Mouse (Mus musculus): ENCODE measurements at regions not wholly inside any gene's neighbourhood (a gene's known extent, or its start where the extent isn't known, plus 50 kb on each side); places are given as distances from the start of the nearest gene placed in this dataset.

DNA sequence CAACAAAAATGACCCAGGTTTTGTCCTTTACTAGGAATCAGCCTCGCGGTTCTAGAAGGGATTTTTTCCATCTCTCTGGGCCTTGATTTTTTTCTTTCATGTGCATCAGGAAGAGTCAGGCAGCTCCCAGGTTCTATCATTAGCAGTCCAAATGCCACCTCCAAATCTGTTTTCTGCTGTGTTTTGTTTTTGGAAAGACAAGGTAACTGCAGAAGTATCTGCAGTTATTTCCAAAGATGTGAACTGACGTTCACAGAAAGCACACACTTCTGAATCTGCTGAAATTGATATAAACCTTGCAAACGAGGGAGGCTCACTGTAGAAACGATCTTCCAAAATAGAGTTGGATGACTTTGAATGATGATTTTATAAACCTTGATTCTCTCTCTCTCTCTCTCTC is 480.1 kb downstream of the Prss52 start:
- TF ChIP-seq CTCF (IDR thresholded peaks at IDR 0.05; ENCODE audit: low read depth): no peak
- H3K27ac ChIP-seq: peak overlapping the region; percentile 97; the same call in 1 of the 2 replicates
- no peaks in the 10 kb centered on the region for H3K9me3 ChIP-seq (ENCODE audit: low read length)
- no peak overlapping the region for H3K4me2 ChIP-seq (ENCODE audit: low read depth, low read length)
- ATAC-seq (no peak), DNase-seq (ENCODE audit: low spot score) (no peak)
- H3K4me3 ChIP-seq (ENCODE audit: low read length): no peak overlapping the region
- WGBS: 47% methylated on average over 5 of the region's 5 CpGs
- no peaks in the 10 kb centered on the region for H3K27me3 ChIP-seq (ENCODE audit: insufficient read depth, low read length)
- 0 out of 2 replicates have a peak, but pooled peaks cover 5% of the 10 kb centered on the region for H3K4me1 ChIP-seq (ENCODE audit: insufficient read depth, low read length)
- H3K9ac ChIP-seq (replicated peaks; ENCODE audit: low read length): no peak overlapping the region
- H3K36me3 ChIP-seq (ENCODE audit: insufficient read depth, low read length): no peaks in the 10 kb centered on the region

DNA sequence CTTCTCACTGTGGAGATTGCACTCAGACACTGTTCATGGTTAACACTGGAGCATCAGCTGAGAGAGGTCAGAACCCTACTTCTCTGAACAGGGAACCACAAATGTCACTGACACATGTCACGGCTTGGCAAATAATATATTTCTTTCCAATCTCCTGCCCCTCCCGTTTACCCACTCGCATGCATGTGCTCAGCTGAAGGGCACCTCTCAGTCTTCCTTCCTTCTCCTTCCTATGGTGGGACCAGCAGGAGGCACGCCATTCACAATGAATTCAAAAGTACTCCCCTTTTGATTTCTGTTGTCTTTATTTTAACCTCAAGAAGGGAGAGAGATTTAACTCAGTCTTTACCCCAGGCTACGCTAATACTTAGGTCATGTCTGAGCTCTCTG is 481.0 kb downstream of the Prss52 start:
- H3K9ac ChIP-seq (replicated peaks; ENCODE audit: low read length): peak overlapping the region; percentile 96; the same call in 1 of the 2 replicates
- H3K9me3 ChIP-seq (ENCODE audit: low read length): no peaks in the 10 kb centered on the region
- no peak for TF ChIP-seq CTCF (IDR thresholded peaks at IDR 0.05; ENCODE audit: low read depth)
- no peaks in the 10 kb centered on the region for H3K27me3 ChIP-seq (ENCODE audit: insufficient read depth, low read length)
- no peak for ATAC-seq
- WGBS: 9% methylated on average over 5 of the region's 5 CpGs
- H3K4me3 ChIP-seq (ENCODE audit: low read length): no peak overlapping the region
- H3K27ac ChIP-seq: peak overlapping the region; percentile 97
- H3K4me2 ChIP-seq (ENCODE audit: low read depth, low read length): peak overlapping the region; percentile 77
- DNase-seq (ENCODE audit: low spot score): peak; percentile 47
- H3K4me1 ChIP-seq (ENCODE audit: insufficient read depth, low read length): 0 out of 2 replicates have a peak, but pooled peaks cover 5% of the 10 kb centered on the region
- H3K36me3 ChIP-seq (ENCODE audit: insufficient read depth, low read length): no peaks in the 10 kb centered on the region

DNA sequence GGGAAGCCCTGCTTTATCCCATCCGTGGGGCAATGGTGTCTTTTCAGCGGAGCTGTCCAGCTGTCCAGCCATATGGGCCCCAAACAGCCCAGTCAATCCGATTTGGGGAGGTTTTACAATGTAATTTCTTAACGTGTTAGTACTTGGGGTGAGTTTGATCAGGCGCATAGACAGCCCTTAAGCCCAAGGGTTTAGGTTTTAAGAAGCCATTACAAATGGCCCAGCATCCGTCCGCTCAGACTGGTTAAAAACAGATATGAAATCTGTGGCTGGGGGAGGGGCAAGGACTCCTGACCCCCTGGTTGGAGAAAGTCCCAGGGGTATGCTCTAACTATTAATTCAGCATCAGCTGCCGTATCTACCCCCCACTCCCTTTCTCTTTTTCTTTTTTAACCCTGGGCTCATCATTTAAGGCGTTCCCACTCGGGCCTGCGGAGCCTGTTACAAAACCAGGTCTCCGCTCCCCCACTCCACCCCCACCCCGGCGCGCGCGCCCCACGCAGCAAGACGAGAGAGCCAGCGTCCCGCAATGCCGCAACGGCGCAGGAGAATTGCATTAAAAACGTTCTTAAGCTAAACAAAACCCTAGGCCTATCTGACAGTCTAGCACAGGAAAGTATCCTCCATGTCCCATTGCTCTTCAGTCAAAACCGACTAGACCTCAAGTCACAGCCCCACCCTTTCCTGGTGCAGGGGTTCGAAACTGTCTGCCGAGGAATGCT is 481.5 kb downstream of the Prss52 start:
- H3K4me3 ChIP-seq (ENCODE audit: low read length): no peak overlapping the region
- H3K4me2 ChIP-seq (ENCODE audit: low read depth, low read length): peak overlapping the region; percentile 77
- DNase-seq (ENCODE audit: low spot score) (peak; percentile 65), ATAC-seq (no peak)
- H3K4me1 ChIP-seq (ENCODE audit: insufficient read depth, low read length): 0 out of 2 replicates have a peak, but pooled peaks cover 5% of the 10 kb centered on the region
- H3K9me3 ChIP-seq (ENCODE audit: low read length): no peaks in the 10 kb centered on the region
- WGBS: 5% methylated on average over 28 of the region's 28 CpGs
- no peaks in the 10 kb centered on the region for H3K36me3 ChIP-seq (ENCODE audit: insufficient read depth, low read length)
- no peak for TF ChIP-seq CTCF (IDR thresholded peaks at IDR 0.05; ENCODE audit: low read depth)
- H3K9ac ChIP-seq (replicated peaks; ENCODE audit: low read length): peak overlapping the region; percentile 96
- H3K27me3 ChIP-seq (ENCODE audit: insufficient read depth, low read length): no peaks in the 10 kb centered on the region
- H3K27ac ChIP-seq: peak overlapping the region; percentile 97

DNA sequence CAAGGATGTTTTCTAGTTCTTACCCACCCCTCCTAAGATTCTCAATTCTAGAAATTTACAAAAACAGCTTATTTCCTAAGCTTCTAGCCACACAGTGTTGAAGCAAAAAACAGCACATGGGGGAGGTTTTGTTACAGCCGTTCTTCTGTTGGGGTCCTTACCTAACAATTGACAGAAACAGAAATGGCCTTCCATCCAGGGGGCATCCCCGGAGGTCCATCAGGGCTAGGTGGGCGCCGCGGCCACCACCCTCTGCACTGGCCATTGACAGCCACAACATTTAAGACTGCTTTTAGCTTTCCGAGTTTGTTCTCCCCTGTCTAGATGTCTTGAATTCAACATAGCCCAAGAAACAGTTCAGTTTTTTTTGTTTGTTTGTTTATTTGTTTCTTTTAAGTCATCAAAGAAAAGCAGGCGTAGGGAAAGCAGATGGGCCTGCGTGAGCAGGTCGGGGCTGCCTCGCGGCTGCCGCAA is 482.3 kb downstream of the Prss52 start:
- Histone ChIP-seq H3K27me3 (ENCODE audit: insufficient read depth, low read length) (no peaks in the 10 kb centered on the region), H3K36me3 (ENCODE audit: insufficient read depth, low read length) (no peaks in the 10 kb centered on the region; the same call in 1 of the 2 replicates), H3K4me1 (ENCODE audit: insufficient read depth, low read length) (0 out of 2 replicates have a peak, but pooled peaks cover 5% of the 10 kb centered on the region), H3K4me2 (ENCODE audit: low read depth, low read length) (peak overlapping the region; percentile 77), H3K9ac (replicated peaks; ENCODE audit: low read length) (peak overlapping the region; percentile 96), H3K9me3 (ENCODE audit: low read length) (no peaks in the 10 kb centered on the region), H3K27ac (peak overlapping the region; percentile 97), H3K4me3 (ENCODE audit: low read length) (peak overlapping the region; percentile 71)
- 7% methylated on average over 12 of the region's 12 CpGs for WGBS
- no peak for DNase-seq (ENCODE audit: low spot score)
- no peak for TF ChIP-seq CTCF (IDR thresholded peaks at IDR 0.05; ENCODE audit: low read depth)
- ATAC-seq: no peak

DNA sequence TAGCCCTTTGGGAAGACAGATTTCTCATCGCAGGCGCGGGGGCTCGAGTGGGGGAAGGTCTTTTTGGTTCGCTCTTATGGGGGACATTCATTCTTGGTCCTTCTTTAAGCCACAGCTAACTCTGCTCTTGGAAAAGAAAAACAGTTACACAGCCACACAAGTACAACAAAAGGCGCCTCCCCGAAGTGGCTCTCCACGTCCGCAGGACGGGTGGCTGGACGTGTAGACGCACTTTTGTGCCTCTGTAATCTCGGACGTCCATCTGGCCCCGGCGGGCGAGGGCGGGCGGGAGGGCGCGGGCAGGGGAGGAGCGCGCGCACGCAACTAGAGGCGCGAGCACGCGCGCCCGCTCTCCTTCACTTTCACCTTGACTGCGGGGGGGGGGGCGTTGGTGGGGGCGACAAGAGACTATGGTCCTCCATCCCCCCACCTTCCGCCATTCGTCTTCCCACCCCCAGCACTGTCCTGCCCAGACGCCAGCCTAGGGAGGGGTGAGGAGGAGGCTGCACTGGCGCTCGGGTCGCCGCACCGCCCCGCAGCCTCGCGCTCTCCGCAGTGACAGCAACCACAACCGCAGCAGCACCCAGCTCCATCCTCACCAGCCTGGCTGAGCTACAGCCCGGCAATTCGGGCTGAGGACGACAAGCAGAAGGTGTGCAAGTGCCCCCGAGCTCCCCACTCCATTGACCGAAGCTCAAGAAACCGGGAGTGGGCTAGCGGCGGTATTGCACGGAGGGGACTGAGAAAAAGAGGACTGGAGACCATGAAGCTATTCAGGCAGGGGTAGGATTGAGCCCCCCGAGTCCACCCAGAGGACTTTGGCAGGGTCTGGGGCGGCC is 483.0 kb downstream of the Prss52 start:
- H3K27ac ChIP-seq: peak overlapping the region; percentile 97
- peaks cover 5% of the 10 kb centered on the region; the same call in 1 of the 2 replicates for H3K4me1 ChIP-seq (ENCODE audit: insufficient read depth, low read length)
- peak; percentile 72 for ATAC-seq
- no peaks in the 10 kb centered on the region; the same call in 1 of the 2 replicates for H3K36me3 ChIP-seq (ENCODE audit: insufficient read depth, low read length)
- peak overlapping the region; percentile 77 for H3K4me2 ChIP-seq (ENCODE audit: low read depth, low read length)
- peak overlapping the region; percentile 71 for H3K4me3 ChIP-seq (ENCODE audit: low read length)
- H3K9me3 ChIP-seq (ENCODE audit: low read length): no peaks in the 10 kb centered on the region
- H3K9ac ChIP-seq (replicated peaks; ENCODE audit: low read length): peak overlapping the region; percentile 96
- no peak for TF ChIP-seq CTCF (IDR thresholded peaks at IDR 0.05; ENCODE audit: low read depth)
- H3K27me3 ChIP-seq (ENCODE audit: insufficient read depth, low read length): no peaks in the 10 kb centered on the region
- under 1% methylated on average over 57 of the region's 58 CpGs for WGBS
- DNase-seq (ENCODE audit: low spot score): peak; percentile 86

DNA sequence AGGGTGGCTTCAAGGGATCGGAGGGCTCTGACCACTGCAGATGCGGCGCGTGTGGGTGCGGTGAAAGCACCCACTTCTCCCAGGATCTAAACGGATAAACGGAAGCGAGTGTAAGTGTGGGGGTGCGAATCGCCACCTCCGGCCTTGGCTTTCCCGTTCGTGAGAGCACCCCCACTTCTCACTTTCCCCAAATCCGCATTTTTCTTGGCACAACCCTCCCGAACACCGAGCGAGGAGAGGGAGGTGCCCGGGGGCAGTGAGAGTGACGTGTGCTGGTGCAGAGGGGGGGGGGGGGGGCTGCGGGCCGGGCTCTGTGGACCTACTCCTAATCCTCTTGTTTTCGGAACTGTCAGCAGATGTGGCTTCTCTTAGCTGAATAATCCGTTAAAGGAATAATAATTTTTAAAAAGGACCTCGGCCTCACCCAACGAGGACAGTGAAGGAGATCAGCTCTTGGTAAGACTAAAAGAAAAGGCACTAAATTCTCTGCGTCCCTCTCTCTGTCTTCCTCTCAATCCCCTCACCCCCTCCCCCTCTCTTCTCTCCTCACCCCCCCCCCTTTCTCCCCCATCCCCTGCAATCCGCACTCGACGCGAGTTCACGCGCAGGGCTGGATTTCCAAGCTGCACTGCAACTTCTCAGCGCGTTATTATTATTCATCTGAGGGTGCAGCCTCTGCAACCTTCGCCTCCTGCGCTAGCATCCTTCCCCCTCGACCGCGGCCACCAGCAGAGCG is 483.8 kb downstream of the Prss52 start:
- Histone ChIP-seq H3K4me1 (ENCODE audit: insufficient read depth, low read length) (peaks cover 9% of the 10 kb centered on the region; the same call in 1 of the 2 replicates), H3K36me3 (ENCODE audit: insufficient read depth, low read length) (no peaks in the 10 kb centered on the region; the same call in 1 of the 2 replicates), H3K9me3 (ENCODE audit: low read length) (no peaks in the 10 kb centered on the region), H3K4me3 (ENCODE audit: low read length) (peak overlapping the region; percentile 71), H3K4me2 (ENCODE audit: low read depth, low read length) (peak overlapping the region; percentile 77), H3K9ac (replicated peaks; ENCODE audit: low read length) (peak overlapping the region; percentile 96), H3K27me3 (ENCODE audit: insufficient read depth, low read length) (no peaks in the 10 kb centered on the region), H3K27ac (peak overlapping the region; percentile 97)
- peak; percentile 71 for ATAC-seq
- under 1% methylated on average over 38 of the region's 40 CpGs for WGBS
- TF ChIP-seq CTCF (IDR thresholded peaks at IDR 0.05; ENCODE audit: low read depth): no peak
- peak; percentile 88 for DNase-seq (ENCODE audit: low spot score)
